Mouse (Mus musculus) embryonic stem cell, embryonic (primary cell): ENCODE results near the gene Ccz1.

Source experiments
- CTCF ChIA-PET, 4 experiments: fragments of 300-600 bp in 2 of 4; fragments of 350-600 bp in 2 of 4; sonication (Branson Sonifier 250); formaldehyde crosslinking; loops; one replicate each; lab custom pipeline; 2022; ENCODE audit warnings: inconsistent platforms in 2 of 4; lab: Charles Lee
- POLR2A ChIA-PET, 4 experiments: fragments of 300-600 bp in 2 of 4; fragments of 350-600 bp in 2 of 4; sonication (Branson Sonifier 250); formaldehyde crosslinking; loops; one replicate each; lab custom pipeline; 2022; ENCODE audit warnings: antibody characterized with exemption in 4 of 4, inconsistent platforms in 1 of 4; lab: Charles Lee

Ccz1 gene

DNA sequence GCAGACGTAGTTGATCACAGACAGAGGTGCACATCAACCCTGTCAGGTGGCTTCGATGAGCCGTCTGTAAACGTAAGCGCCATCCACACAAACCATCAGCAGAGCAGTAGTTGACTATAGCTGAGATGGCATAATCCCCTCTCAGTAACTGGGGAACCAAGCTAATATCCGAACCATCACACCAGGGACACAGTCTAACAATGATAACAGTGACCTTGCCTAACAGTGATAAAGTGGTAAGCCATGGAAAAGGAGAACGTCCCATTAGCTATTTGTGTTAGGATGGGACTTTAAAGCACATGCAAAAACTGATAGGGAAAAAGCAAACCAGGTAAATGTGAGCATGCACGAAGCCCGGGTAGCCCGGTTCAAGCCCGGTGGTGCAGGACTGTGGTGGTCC is 38.4 kb downstream of the Ccz1 start:
- POLR2A ChIA-PET, result interaction anchor here in 2 of 4 experiments (1.0 to 1.6 kb wide), 2 partner anchors 10 to 40 kb away, joined by 3 to 4 read pairs; no protein-coding TSS in a partner anchor
- CTCF ChIA-PET, result interaction anchor here (0.6 to 3.2 kb wide), 17 partner anchors 9 to 477 kb away, joined by 3 to 19 read pairs (median 5); partner anchors contain the start of genes Usp42 (in 2 of the 4), Bhlha15 (in 1 of the 4) and Rsph10b (in 1 of the 4)

DNA sequence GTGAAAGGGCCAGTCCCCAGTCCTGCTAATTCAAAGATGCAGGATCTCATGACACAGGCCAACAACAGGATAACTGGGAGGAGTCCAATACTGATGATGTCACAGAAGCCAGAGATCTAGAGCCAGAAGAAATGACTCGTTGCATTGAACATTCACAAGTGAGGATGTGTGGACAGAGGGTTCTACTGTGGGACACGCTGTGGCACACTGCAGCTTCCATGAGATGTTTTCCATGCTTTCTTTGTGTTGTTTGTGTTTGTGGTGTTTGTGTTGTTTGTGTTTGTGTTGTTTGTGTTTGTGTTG is 39.1 kb downstream of the Ccz1 start:
- ChIA-PET CTCF (interaction anchor here (0.5 to 3.2 kb wide), 54 partner anchors 8 to 811 kb away, joined by 3 to 22 read pairs (median 4); partner anchors contain the start of genes Rsph10b (in 3 of the 4), Usp42 (in 3 of the 4), Aimp2 (in 2 of the 4) and Pms2 (in 2 of the 4)), POLR2A (interaction anchor here in 2 of 4 experiments (0.7 to 1.9 kb wide), 8 partner anchors 11 to 1179 kb away, joined by 3 to 10 read pairs (median 4); partner anchors contain the start of genes Aimp2 (in 1 of the 2), Pms2 (in 1 of the 2), Rsph10b (in 1 of the 2) and Usp42 (in 1 of the 2))

DNA sequence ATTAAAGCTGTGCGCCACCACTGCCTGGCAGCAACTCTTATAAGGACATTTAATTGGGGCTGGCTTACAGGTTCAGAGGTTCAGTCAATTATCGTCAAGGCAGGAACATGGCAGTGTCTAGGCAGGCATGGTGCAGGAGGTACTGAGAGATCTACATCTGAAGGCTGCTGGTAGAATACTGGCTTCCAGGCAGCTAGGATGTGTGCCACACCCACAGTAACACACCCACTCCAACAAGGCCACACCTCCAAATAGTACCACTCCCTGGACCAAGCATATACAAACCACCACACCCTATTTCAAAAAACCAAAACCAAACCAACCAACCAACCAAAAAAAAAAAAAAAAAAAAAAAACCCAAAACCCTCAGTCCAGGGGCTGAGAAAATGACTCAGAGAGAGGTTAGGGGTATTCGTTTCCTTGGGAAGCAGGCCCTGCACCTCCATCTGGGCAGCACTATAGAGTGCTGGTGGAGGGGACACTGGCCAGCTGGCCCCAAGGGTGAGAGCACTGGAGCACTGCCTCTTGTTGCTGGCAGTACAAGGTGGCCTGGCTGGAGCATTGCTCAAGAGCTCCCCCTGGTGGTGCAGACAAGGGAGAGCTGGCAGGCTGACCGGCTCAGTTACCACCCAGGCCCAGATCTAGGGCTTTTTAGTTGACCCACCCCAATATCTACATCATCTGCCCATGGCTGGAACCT is 39.6 kb downstream of the Ccz1 start:
- CTCF ChIA-PET, result interaction anchor here (0.5 to 3.2 kb wide), 56 partner anchors 9 to 812 kb away, joined by 3 to 22 read pairs (median 4); partner anchors contain the start of genes Rsph10b (in 3 of the 4), Usp42 (in 3 of the 4), Aimp2 (in 2 of the 4) and Pms2 (in 2 of the 4)
- POLR2A ChIA-PET, result interaction anchor here in 3 of 4 experiments (0.6 to 1.9 kb wide), 11 partner anchors 11 to 1179 kb away, joined by 3 to 10 read pairs (median 4); partner anchors contain the start of genes Aimp2 (in 1 of the 3), Pms2 (in 1 of the 3), Rsph10b (in 1 of the 3) and Usp42 (in 1 of the 3)

DNA sequence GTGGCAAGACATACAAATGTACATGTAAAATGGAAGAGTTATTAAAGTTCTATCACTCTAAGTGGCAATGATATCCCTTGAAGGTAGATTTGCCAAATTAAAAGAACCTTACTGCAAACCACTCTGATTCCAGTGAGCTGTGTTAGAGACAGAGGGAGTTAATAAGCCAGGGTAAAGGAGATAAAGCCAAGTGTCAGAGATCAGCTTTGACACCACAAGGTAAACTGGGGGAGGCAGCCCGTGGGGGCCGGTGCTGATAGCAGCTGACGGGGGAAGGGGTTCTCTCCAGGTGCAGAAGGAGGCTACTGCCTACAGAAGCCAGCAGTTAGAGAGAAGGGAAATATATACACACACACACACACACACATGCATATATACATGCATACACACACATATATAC is 42.0 kb downstream of the Ccz1 start:
- CTCF ChIA-PET, result interaction anchor here in 1 of 4 experiments (0.5 kb wide), 1 partner anchor 276 kb away, joined by 3 read pairs; no protein-coding TSS in a partner anchor
- POLR2A ChIA-PET, result interaction anchor here in 2 of 4 experiments (0.6 kb wide), 4 partner anchors 22 to 1069 kb away, joined by 3 to 5 read pairs (median 4); no protein-coding TSS in a partner anchor

DNA sequence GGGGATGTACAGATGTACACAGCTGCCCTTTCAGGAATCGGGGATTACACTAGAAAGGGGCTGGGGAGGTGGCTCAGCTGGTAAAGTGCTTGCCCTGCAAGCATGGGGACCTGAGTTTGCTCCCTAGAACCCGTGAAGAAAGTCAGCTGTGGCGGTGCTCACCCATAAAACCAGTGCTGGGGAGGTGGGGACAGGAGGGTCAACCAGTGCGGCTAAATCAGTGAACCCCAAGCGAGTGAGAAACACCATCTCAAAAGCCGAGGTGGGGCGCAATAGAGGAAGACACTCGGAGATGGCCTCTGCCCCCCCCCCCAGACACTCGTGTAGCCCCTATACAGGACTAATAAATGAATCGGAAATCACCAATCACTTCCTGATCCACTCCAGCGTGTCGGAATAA is 48.0 kb downstream of the Ccz1 start:
- ChIA-PET CTCF (interaction anchor here in 1 of 4 experiments (1.7 kb wide), 1 partner anchor 9 kb away, joined by 3 read pairs; no protein-coding TSS in a partner anchor), POLR2A (interaction anchor here in 1 of 4 experiments (0.5 kb wide), 1 partner anchor 695 kb away, joined by 6 read pairs; no protein-coding TSS in a partner anchor)

DNA sequence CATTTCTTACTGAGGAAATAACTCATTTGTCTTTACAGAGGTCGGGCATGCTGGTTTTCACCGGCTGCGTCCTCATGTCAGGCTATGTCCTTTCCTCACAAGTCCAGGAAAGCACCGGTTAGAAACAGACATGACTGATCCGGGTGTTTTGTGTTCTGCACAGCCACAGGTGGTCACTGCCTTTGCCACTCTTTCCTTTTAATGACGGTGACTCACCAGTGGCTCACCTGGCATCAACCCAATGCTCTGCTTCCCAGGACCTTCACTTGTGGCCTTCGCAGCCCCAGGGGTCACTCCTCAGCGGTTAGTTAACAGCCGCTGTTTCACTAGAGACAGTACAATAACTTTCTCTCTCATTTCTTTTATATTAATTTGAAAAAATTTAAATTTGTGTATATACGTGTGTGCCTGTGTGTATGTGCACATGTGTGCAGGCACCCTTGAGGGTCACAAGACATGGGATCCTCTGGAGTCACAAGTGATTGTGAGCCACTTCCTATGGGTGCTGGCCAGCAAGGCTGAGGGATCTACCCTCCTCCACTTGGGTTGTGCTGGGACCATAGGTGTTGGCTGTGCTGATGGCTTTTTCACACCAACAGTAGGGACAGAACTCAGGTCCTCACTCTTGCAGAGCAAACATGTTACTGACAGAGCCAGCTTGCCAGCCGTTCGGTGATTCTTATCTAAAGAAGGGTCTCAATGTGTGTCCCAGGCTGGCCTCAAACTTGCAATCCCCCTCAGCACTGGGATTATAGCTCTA is 48.9 kb downstream of the Ccz1 start:
- ChIA-PET CTCF (interaction anchor here in 1 of 4 experiments (1.7 kb wide), 1 partner anchor 10 kb away, joined by 3 read pairs; no protein-coding TSS in a partner anchor), POLR2A (no interaction called here)

DNA sequence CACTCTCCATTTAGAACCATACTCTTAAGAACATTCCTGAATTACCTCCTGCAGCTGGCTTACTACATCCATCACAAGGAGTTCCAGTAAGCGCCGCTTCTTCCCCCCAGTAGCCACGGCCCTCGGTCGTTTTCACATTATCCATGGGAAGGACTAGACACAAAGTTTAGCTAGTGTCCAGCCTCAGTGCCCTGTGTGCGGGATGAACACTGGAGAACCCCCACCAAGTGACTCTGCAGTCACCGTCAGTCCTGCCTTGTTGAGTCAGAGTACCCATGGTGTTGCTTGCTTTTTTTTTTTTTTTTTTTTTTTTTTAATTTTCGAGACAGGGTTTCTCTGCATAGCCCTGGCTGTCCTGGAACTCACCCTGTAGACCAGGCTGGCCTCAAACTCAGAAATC is 53.5 kb downstream of the Ccz1 start:
- ChIA-PET POLR2A (interaction anchor here in 1 of 4 experiments (1.4 kb wide), 1 partner anchor 12 kb away, joined by 3 read pairs; no protein-coding TSS in a partner anchor), CTCF (interaction anchor here (0.7 to 1.8 kb wide), 4 partner anchors 14 to 1037 kb away, joined by 3 to 8 read pairs (median 6); no protein-coding TSS in a partner anchor)

DNA sequence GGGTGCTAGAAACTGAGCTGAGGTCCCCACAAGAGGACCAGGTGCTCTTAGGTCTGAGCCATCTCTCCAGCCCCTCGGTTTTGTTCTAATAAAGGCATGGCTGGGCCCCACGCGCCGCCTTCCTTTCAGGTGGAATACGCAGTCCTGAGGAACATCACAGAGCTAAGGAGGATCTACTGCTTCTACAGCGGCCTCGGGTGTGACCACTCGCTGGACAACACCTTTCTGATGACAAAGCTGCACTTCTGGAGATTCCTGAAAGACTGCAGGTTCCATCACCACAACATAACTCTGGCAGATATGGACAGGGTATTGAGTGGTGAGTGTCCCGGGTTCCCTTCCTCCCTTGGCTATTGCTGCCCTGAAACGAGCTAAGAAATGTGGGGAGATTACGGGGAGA is 55.1 kb downstream of the Ccz1 start:
- POLR2A ChIA-PET, result interaction anchor here in 1 of 4 experiments (0.6 to 1.4 kb wide), 3 partner anchors 14 to 1496 kb away, joined by 3 read pairs; partner anchors contain the start of gene Ap5z1
- CTCF ChIA-PET, result interaction anchor here in 2 of 4 experiments (1.0 to 1.8 kb wide), 2 partner anchors 15 to 22 kb away, joined by 5 to 8 read pairs; no protein-coding TSS in a partner anchor

DNA sequence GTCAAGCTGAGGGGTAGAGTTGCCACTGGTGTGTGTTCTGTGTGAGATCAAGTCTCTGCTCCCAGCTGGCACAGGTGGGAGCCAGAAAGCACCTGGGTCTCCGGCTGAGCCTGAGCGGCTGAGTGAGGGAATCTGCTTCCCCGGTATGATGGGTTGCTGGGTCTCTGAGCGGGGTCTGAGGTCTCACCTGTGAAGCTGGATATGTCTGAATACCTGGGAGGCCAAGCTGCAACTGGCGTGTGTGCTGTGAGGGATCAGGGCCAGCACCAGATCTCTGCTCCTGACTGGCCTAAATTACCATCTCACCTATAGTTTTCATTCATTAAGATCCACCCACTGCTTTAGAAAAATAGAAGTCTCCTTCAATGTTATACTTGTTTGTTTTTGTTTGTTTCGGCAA is 57.6 kb downstream of the Ccz1 start:
- ChIA-PET CTCF (interaction anchor here in 2 of 4 experiments (1.2 to 1.8 kb wide), 3 partner anchors 18 to 42 kb away, joined by 3 to 9 read pairs (median 5); no protein-coding TSS in a partner anchor), POLR2A (no interaction called here)

DNA sequence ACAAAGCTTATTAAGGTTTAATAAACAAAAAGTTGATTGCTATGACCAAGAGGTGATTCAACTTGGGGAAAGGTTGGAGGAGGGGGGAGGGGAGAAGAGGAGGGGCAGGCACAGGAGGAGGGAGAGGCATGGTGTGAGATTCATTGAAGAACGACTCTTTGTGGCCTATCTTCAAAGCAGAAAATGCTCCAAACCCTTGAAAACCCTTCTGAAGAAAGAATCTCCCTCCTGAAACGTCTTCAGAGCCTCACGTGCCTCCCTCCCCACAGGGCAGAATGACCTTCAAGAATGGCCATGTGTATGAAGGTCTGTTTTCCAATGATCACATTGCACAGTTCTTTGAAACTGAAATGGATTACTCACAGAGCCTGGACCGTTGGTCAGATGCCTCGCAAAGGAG is 64.7 kb downstream of the Ccz1 start:
- ChIA-PET POLR2A (interaction anchor here in 1 of 4 experiments (0.6 to 1.0 kb wide), 3 partner anchors 9 to 165 kb away, joined by 3 to 7 read pairs (median 3); no protein-coding TSS in a partner anchor), CTCF (interaction anchor here in 1 of 4 experiments (0.5 to 0.6 kb wide), 2 partner anchors 10 to 25 kb away, joined by 3 to 10 read pairs; no protein-coding TSS in a partner anchor)

DNA sequence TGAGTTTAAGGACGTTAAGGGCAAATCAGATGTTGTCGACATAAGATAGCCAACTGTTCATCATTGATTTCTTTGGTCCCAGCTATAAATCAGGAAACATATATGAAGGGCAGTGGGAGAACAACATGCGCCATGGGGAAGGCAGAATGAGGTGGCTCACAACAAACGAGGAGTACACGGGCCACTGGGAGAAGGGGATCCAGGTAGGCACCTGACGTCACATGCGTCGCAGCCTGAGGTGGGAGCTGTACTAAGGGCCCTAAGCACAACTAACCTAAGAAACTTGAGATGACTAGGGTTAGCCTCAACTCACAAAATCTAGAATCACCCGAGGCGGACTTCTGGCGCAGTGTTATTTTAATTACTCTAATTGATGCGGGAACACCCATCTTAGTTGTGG is 66.3 kb downstream of the Ccz1 start:
- CTCF ChIA-PET, result interaction anchor here in 2 of 4 experiments (0.8 to 1.2 kb wide), 2 partner anchors 15 to 259 kb away, joined by 3 to 4 read pairs; partner anchors contain the start of gene Rsph10b (in 1 of the 2)
- POLR2A ChIA-PET, result interaction anchor here in 3 of 4 experiments (0.6 to 1.9 kb wide), 3 partner anchors 15 to 326 kb away, joined by 3 to 6 read pairs (median 3); partner anchors contain the start of genes Cyth3 (in 1 of the 3) and Rsph10b (in 1 of the 3)

DNA sequence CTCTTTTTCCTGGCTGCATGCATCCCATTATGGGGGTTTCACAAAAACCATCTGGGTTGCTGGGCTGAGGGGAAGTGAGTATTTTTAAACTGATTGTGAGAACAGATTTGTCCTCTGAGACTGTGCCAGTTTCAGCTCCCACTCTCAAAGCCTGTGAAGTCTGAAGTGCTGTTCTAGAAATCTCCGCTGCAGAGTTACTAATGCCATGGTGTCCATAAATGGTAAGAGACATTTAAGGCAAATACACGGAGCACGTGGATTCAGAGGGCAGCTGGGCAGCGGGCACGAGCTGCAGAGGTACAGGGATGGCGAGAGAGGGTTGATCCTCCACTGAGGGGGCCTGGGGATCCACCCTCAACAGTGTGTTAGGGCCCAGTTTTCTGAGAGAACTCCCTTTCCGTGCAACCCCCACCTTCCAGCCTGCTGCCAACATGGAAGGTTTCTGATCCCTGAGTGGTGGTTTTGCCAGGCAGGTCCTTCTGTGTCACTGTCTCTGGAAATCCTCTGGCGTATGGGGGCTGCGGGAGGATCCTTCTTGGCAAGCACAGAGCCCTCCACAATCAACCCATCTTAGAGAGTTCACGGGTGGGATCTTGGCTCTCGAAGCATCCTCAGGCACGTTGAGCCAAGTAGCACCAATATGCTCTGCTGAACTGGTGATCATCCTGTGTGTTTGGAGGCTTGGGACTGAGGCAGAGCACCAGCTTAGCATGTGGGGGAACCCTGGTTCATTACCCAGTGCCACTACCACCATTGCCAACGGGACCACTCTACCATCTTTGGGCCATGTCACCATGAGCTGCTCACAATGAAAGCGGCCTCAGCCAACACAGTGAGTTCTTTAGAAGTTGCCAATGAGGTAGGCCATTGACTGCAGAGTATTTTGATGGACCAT is 71.2 kb downstream of the Ccz1 start:
- ChIA-PET POLR2A (no interaction called here), CTCF (interaction anchor here in 1 of 4 experiments (2.1 kb wide), 1 partner anchor 31 kb away, joined by 6 read pairs; no protein-coding TSS in a partner anchor)

DNA sequence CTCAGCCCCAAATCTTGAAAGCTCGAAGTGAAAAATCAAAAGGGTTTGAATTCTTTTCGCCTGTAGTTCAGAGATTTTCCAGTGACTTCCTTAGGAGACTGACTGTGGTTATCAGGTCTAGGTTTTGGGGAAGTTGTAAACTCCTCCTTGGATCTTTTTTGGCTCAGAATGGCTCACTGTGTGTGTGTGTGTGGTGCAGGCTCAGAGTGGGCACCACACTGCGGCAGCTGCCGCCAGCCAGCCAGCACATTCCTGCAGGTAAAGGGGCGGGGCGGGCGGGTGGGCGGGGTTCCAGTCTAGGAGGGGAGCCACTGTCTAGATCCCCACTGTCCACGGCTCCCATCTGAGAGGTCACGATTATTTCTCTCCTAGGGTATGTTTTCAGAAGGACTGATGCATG is 73.1 kb downstream of the Ccz1 start:
- CTCF ChIA-PET, result interaction anchor here in 1 of 4 experiments (0.8 to 1.2 kb wide), 3 partner anchors 9 to 58 kb away, joined by 3 to 4 read pairs (median 3); partner anchors contain the start of gene Rsph10b
- POLR2A ChIA-PET, result interaction anchor here in 3 of 4 experiments (0.5 to 2.1 kb wide), 10 partner anchors 8 to 1356 kb away, joined by 3 to 8 read pairs (median 3); partner anchors contain the start of genes Rsph10b (in 2 of the 3) and Usp42 (in 1 of the 3)
